Mouse (Mus musculus): ENCODE data around the gene Tmco4. TPM values are rescaled to one million over a fixed set of nuclear protein-coding genes. Genes with fewer than 3 reads are reported as not detected.
"Not testable (repeated sequence)": the region's sequence is repeated elsewhere in the genome, so short reads cannot be mapped to it uniquely, and the experiment has no call there.

Tmco4 gene
- polyA plus RNA-seq, 1 experiment from 2014 or later = 0.98 TPM

DNA sequence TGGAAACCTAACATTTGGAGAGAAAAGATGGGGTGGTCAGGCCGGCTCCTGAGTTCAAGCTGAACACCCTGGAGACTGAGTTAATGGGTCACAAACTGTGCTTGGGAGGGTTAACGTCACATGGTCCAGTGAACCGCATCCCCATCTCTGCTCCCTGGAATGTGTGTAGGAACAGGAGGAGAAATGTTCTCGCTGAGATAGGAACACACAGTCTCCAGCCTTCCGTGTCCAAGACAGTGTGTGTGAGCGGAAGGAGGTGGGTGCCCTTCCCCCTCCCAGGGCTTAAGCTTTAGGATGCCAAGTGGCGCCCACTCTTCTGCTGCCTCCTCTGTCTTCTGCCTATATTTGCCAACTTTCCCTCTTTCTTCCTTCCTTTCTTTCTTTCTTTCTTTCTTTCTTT lies 12.8 kb upstream of the Tmco4 start:
- Histone ChIP-seq H3K27me3 (ENCODE audit: low read depth, poor library complexity, severe bottlenecking) (no peaks in the 10 kb centered on the region), H3K36me3 (no peaks in the 10 kb centered on the region), H3K9me3 (replicated peaks) (no peaks in the 10 kb centered on the region), H3K27ac (replicated peaks) (no peak overlapping the region), H3K4me1 (no peaks in the 10 kb centered on the region), H3K4me3 (no peak overlapping the region)
- 70% methylated on average over 7 of the region's 7 CpGs for WGBS
- no peak for DNase-seq (ENCODE audit: low spot score)

DNA sequence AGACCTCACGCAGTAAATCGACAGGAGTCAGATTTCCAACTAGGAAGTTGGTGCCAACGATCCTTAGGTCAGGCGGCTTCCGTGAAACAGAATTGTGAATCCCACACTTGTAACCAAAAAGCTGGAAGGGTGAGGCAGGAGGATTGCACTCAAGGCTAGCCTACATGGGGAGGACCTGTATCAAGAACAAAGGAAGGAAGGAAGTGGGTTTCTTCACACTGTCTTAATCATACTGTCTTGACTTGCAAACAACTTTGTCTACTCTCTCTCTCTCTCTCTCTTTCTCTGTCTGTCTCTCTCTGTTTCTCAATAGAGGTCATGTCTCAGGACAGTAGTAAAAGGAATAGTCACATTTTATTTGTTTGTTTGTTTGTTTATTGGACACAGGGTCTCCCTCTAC lies 10.0 kb upstream of the Tmco4 start:
- DNase-seq (ENCODE audit: low spot score) = no peak
- H3K9me3 ChIP-seq (replicated peaks) = no peaks in the 10 kb centered on the region
- 92% methylated on average over 5 of the region's 5 CpGs for WGBS
- H3K36me3 ChIP-seq = no peaks in the 10 kb centered on the region
- no peaks in the 10 kb centered on the region for H3K4me1 ChIP-seq
- H3K4me3 ChIP-seq = no peak overlapping the region
- no peaks in the 10 kb centered on the region for H3K27me3 ChIP-seq (ENCODE audit: low read depth, poor library complexity, severe bottlenecking)
- H3K27ac ChIP-seq (replicated peaks) = no peak overlapping the region

GRCm38 (mm10) chr4:138965871-138966270 lies 6.8 kb upstream of the Tmco4 start:
- Histone ChIP-seq H3K9me3 (replicated peaks) (no peaks in the 10 kb centered on the region), H3K27ac (replicated peaks) (no peak overlapping the region), H3K36me3 (no peaks in the 10 kb centered on the region), H3K27me3 (ENCODE audit: low read depth, poor library complexity, severe bottlenecking) (no peaks in the 10 kb centered on the region), H3K4me1 (no peaks in the 10 kb centered on the region), H3K4me3 (no peak overlapping the region)
- 90% methylated on average over 5 of the region's 5 CpGs for WGBS
- DNase-seq (ENCODE audit: low spot score) = no peak

DNA sequence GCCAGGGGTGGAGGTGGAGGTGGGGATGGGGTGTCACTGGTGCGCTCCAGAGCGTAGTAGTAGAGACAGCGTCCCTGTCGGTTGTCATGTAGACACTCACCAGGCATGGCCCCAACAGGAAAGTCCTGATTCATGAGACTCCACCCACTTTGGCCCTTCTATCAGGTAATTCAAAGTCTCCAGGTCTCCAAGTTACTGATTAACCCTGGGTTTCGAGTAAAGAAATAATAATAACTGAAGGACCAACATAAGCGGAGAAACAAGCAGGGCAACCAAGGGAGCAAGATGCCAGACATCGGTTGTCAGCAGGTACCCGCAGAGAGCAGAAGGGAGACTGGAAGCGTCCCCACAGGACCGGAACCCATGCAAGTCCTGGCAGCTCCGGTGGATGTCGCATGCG lies 5.8 kb upstream of the Tmco4 start, which contains the start of gene Rnf186:
Gene Rnf186 (plus strand): TSS at position 247 of the 400 bp plus-strand sequence.
- H3K4me3 ChIP-seq = no peak within 1 kb of the TSS
- no peaks in the 10 kb centered on the region for H3K9me3 ChIP-seq (replicated peaks)
- 92% methylated on average over 13 of the region's 13 CpGs for WGBS
- H3K27ac ChIP-seq (replicated peaks) = no peak within 1 kb of the TSS
- no peaks in the 10 kb centered on the region for H3K36me3 ChIP-seq
- no peak for DNase-seq (ENCODE audit: low spot score)
- no peaks in the 10 kb centered on the region for H3K27me3 ChIP-seq (ENCODE audit: low read depth, poor library complexity, severe bottlenecking)
- H3K4me1 ChIP-seq = peaks cover 4% of the 10 kb centered on the region

GRCm38 (mm10) chr4:138967485-138967884 lies 5.2 kb upstream of the Tmco4 start:
- Histone ChIP-seq H3K36me3 (no peaks in the 10 kb centered on the region), H3K9me3 (replicated peaks) (no peaks in the 10 kb centered on the region), H3K4me1 (peaks cover 10% of the 10 kb centered on the region), H3K4me3 (no peak overlapping the region), H3K27me3 (ENCODE audit: low read depth, poor library complexity, severe bottlenecking) (0 out of 2 replicates have a peak, but pooled peaks cover 4% of the 10 kb centered on the region), H3K27ac (replicated peaks) (no peak overlapping the region)
- 92% methylated on average over 15 of the region's 15 CpGs for WGBS
- DNase-seq (ENCODE audit: low spot score) = no peak

GRCm38 (mm10) chr4:138968772-138969556 lies 3.7 kb upstream of the Tmco4 start:
- Histone ChIP-seq H3K9me3 (replicated peaks) (no peaks in the 10 kb centered on the region), H3K4me1 (peaks cover 23% of the 10 kb centered on the region), H3K27me3 (ENCODE audit: low read depth, poor library complexity, severe bottlenecking) (peaks cover 11% of the 10 kb centered on the region; the same call in 1 of the 2 replicates), H3K27ac (replicated peaks) (no peak overlapping the region), H3K4me3 (no peak overlapping the region), H3K36me3 (no peaks in the 10 kb centered on the region)
- no peak for DNase-seq (ENCODE audit: low spot score)
- 85% methylated on average over 16 of the region's 16 CpGs for WGBS

DNA sequence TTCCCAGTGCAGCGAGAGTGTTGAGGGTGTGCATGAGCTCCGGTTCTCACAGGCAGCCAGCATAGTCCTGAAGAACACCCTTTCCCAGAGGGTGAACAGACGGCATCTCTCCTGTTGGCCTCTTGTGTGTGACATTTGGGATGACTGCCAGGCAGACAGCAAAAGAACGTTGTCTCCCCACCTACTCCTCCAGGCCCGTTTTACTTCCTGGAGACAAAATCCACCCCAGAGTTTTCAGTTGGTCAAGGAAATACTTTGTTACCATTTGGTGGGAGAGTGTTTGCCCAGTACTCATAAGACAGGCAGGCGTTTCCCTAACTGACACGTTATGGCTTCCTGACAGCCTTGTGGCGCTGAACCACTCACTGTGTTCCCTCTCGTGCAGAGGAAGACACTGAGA lies 3.0 kb upstream of the Tmco4 start:
- 82% methylated on average over 9 of the region's 9 CpGs for WGBS
- H3K27ac ChIP-seq (replicated peaks) = no peak overlapping the region
- no peak overlapping the region for H3K4me3 ChIP-seq
- DNase-seq (ENCODE audit: low spot score) = no peak
- H3K9me3 ChIP-seq (replicated peaks) = no peaks in the 10 kb centered on the region
- H3K27me3 ChIP-seq (ENCODE audit: low read depth, poor library complexity, severe bottlenecking) = peaks cover 13% of the 10 kb centered on the region; the same call in 1 of the 2 replicates
- peaks cover 23% of the 10 kb centered on the region for H3K4me1 ChIP-seq
- no peaks in the 10 kb centered on the region for H3K36me3 ChIP-seq

GRCm38 (mm10) chr4:138971371-138971770 lies 1.3 kb upstream of the Tmco4 start:
- Histone ChIP-seq H3K27me3 (ENCODE audit: low read depth, poor library complexity, severe bottlenecking) (peaks cover 13% of the 10 kb centered on the region; the same call in 1 of the 2 replicates), H3K27ac (replicated peaks) (no peak overlapping the region), H3K4me3 (no peak overlapping the region), H3K36me3 (no peaks in the 10 kb centered on the region), H3K4me1 (peaks cover 23% of the 10 kb centered on the region), H3K9me3 (replicated peaks) (no peaks in the 10 kb centered on the region)
- WGBS = 94% methylated on average over 6 of the region's 6 CpGs
- no peak for DNase-seq (ENCODE audit: low spot score)

GRCm38 (mm10) chr4:138972139-138972826 lies 405 bp upstream of the Tmco4 start:
- peak; percentile 50 for DNase-seq (ENCODE audit: low spot score)
- Histone ChIP-seq H3K4me1 (peaks cover 23% of the 10 kb centered on the region), H3K9me3 (replicated peaks) (no peaks in the 10 kb centered on the region), H3K4me3 (peak overlapping the region; percentile 76), H3K27me3 (ENCODE audit: low read depth, poor library complexity, severe bottlenecking) (peaks cover 13% of the 10 kb centered on the region; the same call in 1 of the 2 replicates), H3K27ac (replicated peaks) (peak overlapping the region; percentile 89), H3K36me3 (no peaks in the 10 kb centered on the region)
- WGBS = 24% methylated on average over 20 of the region's 20 CpGs

- Histone ChIP-seq H3K27me3 (ENCODE audit: low read depth, poor library complexity, severe bottlenecking) (peaks cover 13% of the 10 kb centered on the region; the same call in 1 of the 2 replicates), H3K27ac (replicated peaks) (peak overlapping the region; percentile 89), H3K4me3 (peak overlapping the region; percentile 76), H3K36me3 (no peaks in the 10 kb centered on the region), H3K4me1 (peaks cover 28% of the 10 kb centered on the region), H3K9me3 (replicated peaks) (no peaks in the 10 kb centered on the region)
- 49% methylated on average over 3 of the region's 3 CpGs for WGBS
- no peak for DNase-seq (ENCODE audit: low spot score)
Observed at GRCm38 (mm10) chr4:138973719-138974115, 1.0 kb downstream of the Tmco4 start.

DNA sequence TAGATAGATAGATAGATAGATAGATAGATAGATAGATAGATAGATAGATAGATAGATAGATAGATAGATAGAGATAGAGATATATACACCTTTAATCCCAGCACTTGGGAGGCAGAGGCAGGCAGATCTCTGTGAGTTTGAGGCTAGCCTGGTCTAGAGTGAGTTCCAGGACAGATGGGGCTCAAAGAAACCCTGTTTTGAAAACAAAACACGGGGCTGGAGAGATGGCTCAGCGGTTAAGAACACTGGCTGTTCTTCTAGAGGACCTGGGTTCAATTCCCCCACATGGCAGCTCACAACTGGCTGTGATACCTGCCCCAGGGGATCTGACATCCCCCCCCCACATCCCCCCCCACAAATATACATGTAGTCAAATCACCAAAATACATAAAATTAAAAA lies 1.9 kb downstream of the Tmco4 start:
- not testable (repeated sequence) for DNase-seq (ENCODE audit: low spot score); H3K4me3 ChIP-seq; H3K36me3 ChIP-seq; H3K27ac ChIP-seq (replicated peaks); H3K9me3 ChIP-seq (replicated peaks)
- 85% methylated on average over 2 of the region's 2 CpGs for WGBS
- Histone ChIP-seq H3K27me3 (ENCODE audit: low read depth, poor library complexity, severe bottlenecking) (peaks cover 13% of the 10 kb centered on the region; the same call in 1 of the 2 replicates), H3K4me1 (peaks cover 28% of the 10 kb centered on the region)

- Histone ChIP-seq H3K4me1 (peaks cover 28% of the 10 kb centered on the region), H3K27ac (replicated peaks) (no peak overlapping the region), H3K4me3 (no peak overlapping the region), H3K9me3 (replicated peaks) (no peaks in the 10 kb centered on the region), H3K36me3 (no peaks in the 10 kb centered on the region), H3K27me3 (ENCODE audit: low read depth, poor library complexity, severe bottlenecking) (peaks cover 13% of the 10 kb centered on the region; the same call in 1 of the 2 replicates)
- no peak for DNase-seq (ENCODE audit: low spot score)
- 72% methylated on average over 3 of the region's 3 CpGs for WGBS
Observed at GRCm38 (mm10) chr4:138975194-138975593, 2.5 kb downstream of the Tmco4 start.

GRCm38 (mm10) chr4:138976046-138976445 lies 3.4 kb downstream of the Tmco4 start:
- Histone ChIP-seq H3K4me3 (no peak overlapping the region), H3K27me3 (ENCODE audit: low read depth, poor library complexity, severe bottlenecking) (peaks cover 13% of the 10 kb centered on the region; the same call in 1 of the 2 replicates), H3K4me1 (peaks cover 33% of the 10 kb centered on the region), H3K36me3 (no peaks in the 10 kb centered on the region), H3K27ac (replicated peaks) (no peak overlapping the region), H3K9me3 (replicated peaks) (no peaks in the 10 kb centered on the region)
- no peak for DNase-seq (ENCODE audit: low spot score)
- WGBS = 84% methylated on average over 6 of the region's 6 CpGs
